8 mouse cellular contexts compared by ENCODE assay signal in genomic region chr9:44343290-44343689, GRCm38 (mm10). TPM values are rescaled to one million over a fixed set of nuclear protein-coding genes. Genes with fewer than 3 reads are reported as not detected.
A peak's percentile ranks its signal among the peaks of the same experiment; 100 is the strongest.
DNase-seq lines count a peak whose midpoint lies in the region; ATAC-seq and TF ChIP-seq lines count a peak whose summit lies in the region.

No protein-coding gene starts in this region.

- no peaks in the 10 kb centered on the region for H3K9me3 ChIP-seq in lung, embryonic 14.5 days (ENCODE audit: low read depth, low read length)
- H3K9me3 ChIP-seq in embryonic facial prominence, embryonic 10.5 days = no peaks in the 10 kb centered on the region
- H3K9me3 ChIP-seq in liver, postnatal 0 days (ENCODE audit: low read length) = no peaks in the 10 kb centered on the region

- TF ChIP-seq CTCF in lung, embryonic 14.5 days (IDR thresholded peaks at IDR 0.05; ENCODE audit: low read depth) = no peak
- TF ChIP-seq CTCF in liver, postnatal 0 days (IDR thresholded peaks at IDR 0.05; ENCODE audit: low read depth) = no peak

- H3K4me3 ChIP-seq in lung, embryonic 14.5 days (ENCODE audit: low read depth, low read length) = peak overlapping the region; percentile 76
- peak overlapping the region; percentile 91 for H3K4me3 ChIP-seq in embryonic facial prominence, embryonic 10.5 days
- H3K4me3 ChIP-seq in liver, postnatal 0 days (ENCODE audit: low read depth, low read length) = peak overlapping the region; percentile 79

- peak overlapping the region; percentile 74 for H3K9ac ChIP-seq in lung, embryonic 14.5 days
- H3K9ac ChIP-seq in liver, postnatal 0 days (replicated peaks) = peak overlapping the region; percentile 95

- H3K27me3 ChIP-seq in lung, embryonic 14.5 days (ENCODE audit: insufficient read depth, low read length) = no peaks in the 10 kb centered on the region
- no peaks in the 10 kb centered on the region for H3K27me3 ChIP-seq in embryonic facial prominence, embryonic 10.5 days (replicated peaks; ENCODE audit: low read depth, poor library complexity, severe bottlenecking)
- H3K27me3 ChIP-seq in liver, postnatal 0 days (ENCODE audit: insufficient read depth, low read length) = no peaks in the 10 kb centered on the region

- H3K27ac ChIP-seq in lung, embryonic 14.5 days (ENCODE audit: low read depth) = peak overlapping the region; percentile 98
- H3K27ac ChIP-seq in embryonic facial prominence, embryonic 10.5 days (replicated peaks) = peak overlapping the region; percentile 99
- peak overlapping the region; percentile 96 for H3K27ac ChIP-seq in liver, postnatal 0 days (ENCODE audit: low read depth)

- peak; percentile 96 for TF ChIP-seq EP300 in liver, postnatal 0 days (IDR thresholded peaks at IDR 0.05; ENCODE audit: low read depth)

- DNase-seq in lung, embryonic 14.5 days = peak; percentile 27
- DNase-seq in lung, postnatal 10 days = no peak
- DNase-seq in embryonic facial prominence, embryonic 10.5 days (ENCODE audit: low spot score) = no peak
- DNase-seq in heart, postnatal 10 days = peak; percentile 63 to 72
- peak; percentile 79 for DNase-seq in liver, postnatal 0 days
- no peak for DNase-seq in left cerebral cortex, postnatal 14 days (ENCODE audit: low spot score in 2 of 2)
- DNase-seq in cerebellum, adult 8-10 months = no peak
- no peak for DNase-seq in left cerebral cortex, adult 11 months (ENCODE audit: low spot score)

- peak; percentile 26 for ATAC-seq in lung, embryonic 14.5 days (ENCODE audit: insufficient read depth)
- peak; percentile 75 for ATAC-seq in liver, postnatal 0 days

- WGBS in lung, embryonic 14.5 days = 8% methylated on average over 6 of the region's 6 CpGs
- 11% methylated on average over 6 of the region's 6 CpGs for WGBS in embryonic facial prominence, embryonic 10.5 days
- 4% methylated on average over 6 of the region's 6 CpGs for WGBS in liver, postnatal 0 days (ENCODE audit: insufficient replicate concordance)

- peaks cover 43% of the 10 kb centered on the region for H3K36me3 ChIP-seq in lung, embryonic 14.5 days (ENCODE audit: insufficient read depth)
- peaks cover 67% of the 10 kb centered on the region for H3K36me3 ChIP-seq in embryonic facial prominence, embryonic 10.5 days (replicated peaks)
- peaks cover 51% of the 10 kb centered on the region for H3K36me3 ChIP-seq in liver, postnatal 0 days (replicated peaks; ENCODE audit: insufficient read depth, low read length)

- intact Hi-C loops in heart, postnatal 10 days (cut with DNase I) = loop anchor here (2.0 to 5.0 kb wide), 2 partner anchors 22 to 51 kb away; partner anchors contain the start of gene C2cd2l
- intact Hi-C loops in left cerebral cortex, postnatal 14 days (cut with DNase I) = no loop called here

- H3K4me1 ChIP-seq in lung, embryonic 14.5 days (ENCODE audit: insufficient read depth) = no peaks in the 10 kb centered on the region
- peaks cover 23% of the 10 kb centered on the region for H3K4me1 ChIP-seq in embryonic facial prominence, embryonic 10.5 days
- H3K4me1 ChIP-seq in liver, postnatal 0 days (ENCODE audit: insufficient read depth) = 0 out of 2 replicates have a peak, but pooled peaks cover 4% of the 10 kb centered on the region

- H3K4me2 ChIP-seq in lung, embryonic 14.5 days = peak overlapping the region; percentile 82
- H3K4me2 ChIP-seq in liver, postnatal 0 days (ENCODE audit: low read depth, low read length) = peak overlapping the region; percentile 79

RNA-seq across cellular contexts. Expression of gene Hmbs, which starts 0.7 kb away (rescaled TPM):
- polyA plus RNA-seq in lung, embryonic 14.5 days (2014; fragmentation: Nextera tagmentation; extraction: Ambion mirVana) = 128 and 131 TPM in 2 replicates
- 167 and 175 TPM in 2 replicates for polyA plus RNA-seq in embryonic facial prominence, embryonic 10.5 days (2016; fragmentation: Nextera tagmentation; extraction: Ambion mirVana)
- 10 to 100 TPM; 54.2 to 55.2 TPM for total RNA-seq in heart, postnatal 10 days (2021)
- 517 and 539 TPM in 2 replicates for polyA plus RNA-seq in liver, postnatal 0 days (2015; fragmentation: Nextera tagmentation; extraction: Ambion mirVana)
- total RNA-seq in left cerebral cortex, postnatal 14 days (2021) = 10 to 100 TPM; 18.3 to 20.2 TPM

RNA-seq across cellular contexts. Expression of gene H2afx, which starts 8.8 kb away (rescaled TPM):
- 391 and 419 TPM in 2 replicates for polyA plus RNA-seq in lung, embryonic 14.5 days (2014; fragmentation: Nextera tagmentation; extraction: Ambion mirVana)
- 601 and 615 TPM in 2 replicates for polyA plus RNA-seq in embryonic facial prominence, embryonic 10.5 days (2016; fragmentation: Nextera tagmentation; extraction: Ambion mirVana)
- 10 to 100 TPM; 54.1 to 57.9 TPM for total RNA-seq in heart, postnatal 10 days (2021)
- polyA plus RNA-seq in liver, postnatal 0 days (2015; fragmentation: Nextera tagmentation; extraction: Ambion mirVana) = 152 and 164 TPM in 2 replicates
- 10 to 100 TPM; 59.8 to 66.2 TPM for total RNA-seq in left cerebral cortex, postnatal 14 days (2021)

RNA-seq across cellular contexts. Expression of gene Dpagt1, which starts 17.5 kb away (rescaled TPM):
- polyA plus RNA-seq in lung, embryonic 14.5 days (2014; fragmentation: Nextera tagmentation; extraction: Ambion mirVana) = 41.0 and 43.4 TPM in 2 replicates
- 53.8 and 53.9 TPM in 2 replicates for polyA plus RNA-seq in embryonic facial prominence, embryonic 10.5 days (2016; fragmentation: Nextera tagmentation; extraction: Ambion mirVana)
- 10 to 100 TPM; 21.1 to 25.2 TPM for total RNA-seq in heart, postnatal 10 days (2021)
- 19.0 and 19.4 TPM in 2 replicates for polyA plus RNA-seq in liver, postnatal 0 days (2015; fragmentation: Nextera tagmentation; extraction: Ambion mirVana)
- total RNA-seq in left cerebral cortex, postnatal 14 days (2021) = 10 to 100 TPM; 14.8 to 14.9 TPM

RNA-seq across cellular contexts. Expression of gene Vps11, which starts 18.2 kb away (rescaled TPM):
- 26.0 and 26.8 TPM in 2 replicates for polyA plus RNA-seq in lung, embryonic 14.5 days (2014; fragmentation: Nextera tagmentation; extraction: Ambion mirVana)
- polyA plus RNA-seq in embryonic facial prominence, embryonic 10.5 days (2016; fragmentation: Nextera tagmentation; extraction: Ambion mirVana) = 30.7 and 30.9 TPM in 2 replicates
- total RNA-seq in heart, postnatal 10 days (2021) = 10 to 100 TPM; 22.4 to 22.8 TPM
- 12.1 and 13.3 TPM in 2 replicates for polyA plus RNA-seq in liver, postnatal 0 days (2015; fragmentation: Nextera tagmentation; extraction: Ambion mirVana)
- 10 to 100 TPM; 44.2 to 44.6 TPM for total RNA-seq in left cerebral cortex, postnatal 14 days (2021)

RNA-seq across cellular contexts. Expression of gene C2cd2l, which starts 23.2 kb away (rescaled TPM):
- polyA plus RNA-seq in lung, embryonic 14.5 days (2014; fragmentation: Nextera tagmentation; extraction: Ambion mirVana) = 6.7 and 8.6 TPM in 2 replicates
- 6.8 and 7.8 TPM in 2 replicates for polyA plus RNA-seq in embryonic facial prominence, embryonic 10.5 days (2016; fragmentation: Nextera tagmentation; extraction: Ambion mirVana)
- 10 to 100 TPM; 14.2 to 17.6 TPM for total RNA-seq in heart, postnatal 10 days (2021)
- 10.1 and 11.4 TPM in 2 replicates for polyA plus RNA-seq in liver, postnatal 0 days (2015; fragmentation: Nextera tagmentation; extraction: Ambion mirVana)
- total RNA-seq in left cerebral cortex, postnatal 14 days (2021) = 100 to 1,000 TPM; 177 to 213 TPM

Comparison
In these comparisons a context has a peak if more than half of its experiments do, and no peak if none do; other contexts are left out.
1. DNase-seq: peak in lung, embryonic 14.5 days (single experiment), heart, postnatal 10 days (2 of 2) and liver, postnatal 0 days (single experiment); none in lung, postnatal 10 days (single experiment), embryonic facial prominence, embryonic 10.5 days (single experiment), left cerebral cortex, postnatal 14 days (0 of 2), cerebellum, adult 8-10 months (single experiment) and left cerebral cortex, adult 11 months (single experiment).
2. Peak in every context shown above with its lines, with median percentiles within 50 percentile points of each other: H3K27ac ChIP-seq and H3K4me3 ChIP-seq.